ENCODE assay signal across 8 mouse cellular contexts in the genomic region with DNA sequence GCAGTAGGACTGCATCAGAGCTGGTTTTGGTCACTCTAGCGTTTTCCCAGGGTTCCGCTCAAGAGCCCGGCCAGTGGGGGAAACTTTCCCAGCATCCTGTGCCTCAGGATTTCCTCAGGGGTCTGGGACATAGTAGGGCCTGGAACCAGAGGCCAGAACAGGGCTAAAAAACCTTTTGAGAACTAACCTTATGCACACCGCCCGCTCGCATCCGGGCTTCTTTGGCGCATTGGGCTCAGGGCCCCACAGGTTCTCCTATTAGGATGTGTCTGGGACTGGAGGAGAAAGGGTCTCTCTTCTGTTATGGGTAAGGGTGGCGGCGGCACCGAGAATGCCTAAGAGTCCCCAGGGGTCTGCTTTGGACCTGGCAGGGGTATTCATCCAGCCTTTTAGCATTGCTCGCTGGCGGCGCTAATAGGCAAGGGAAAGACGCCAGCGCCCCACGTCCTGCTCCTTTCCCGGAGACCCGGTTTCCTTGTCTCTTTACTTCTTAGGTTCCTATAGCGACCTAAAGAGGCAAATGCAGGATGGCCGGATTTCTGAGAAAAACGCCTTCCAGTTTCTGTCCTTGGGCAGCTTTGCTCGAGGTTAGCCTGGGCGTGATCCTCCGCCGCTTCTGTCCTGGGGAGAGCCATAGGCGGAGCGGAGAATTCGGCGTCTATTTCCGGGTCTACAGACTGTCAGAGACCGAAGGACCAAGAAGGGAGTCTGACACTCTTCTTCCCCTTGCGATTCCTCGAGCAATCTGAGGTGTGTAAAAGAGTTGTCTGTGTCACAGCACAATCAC. TPM values are rescaled to one million over a fixed set of nuclear protein-coding genes. Genes with fewer than 3 reads are reported as not detected.
DNase-seq lines count a peak whose midpoint lies in the region; ATAC-seq and TF ChIP-seq lines count a peak whose summit lies in the region.
"Had no signal": no experiment of that assay in that cellular context is flagged by ENCODE, and none has a peak within 500 bp of the region (broad histone marks: within the 10 kb centered on the region; RNA-seq: fewer than 3 reads in every experiment).

No protein-coding gene starts in this region.

- no peak for TF ChIP-seq EP300 in lung, postnatal 0 days (IDR thresholded peaks at IDR 0.05)
- no peak for TF ChIP-seq EP300 in liver, postnatal 0 days (IDR thresholded peaks at IDR 0.05; ENCODE audit: low read depth)

- no peaks in the 10 kb centered on the region for H3K36me3 ChIP-seq in lung, postnatal 0 days (ENCODE audit: insufficient read depth, low read length)
- H3K36me3 ChIP-seq in heart, embryonic 16.5 days (ENCODE audit: control insufficient read depth, insufficient read depth): no peaks in the 10 kb centered on the region
- H3K36me3 ChIP-seq in liver, postnatal 0 days (replicated peaks; ENCODE audit: insufficient read depth, low read length): no peaks in the 10 kb centered on the region

- H3K4me1 ChIP-seq in lung, postnatal 0 days (ENCODE audit: insufficient read depth, low read depth, low read length): no peaks in the 10 kb centered on the region
- 0 out of 2 replicates have a peak, but pooled peaks cover 2% of the 10 kb centered on the region for H3K4me1 ChIP-seq in heart, embryonic 16.5 days (ENCODE audit: control insufficient read depth, insufficient read depth, low read length)
- no peaks in the 10 kb centered on the region for H3K4me1 ChIP-seq in liver, postnatal 0 days (ENCODE audit: insufficient read depth)

- H3K4me3 ChIP-seq in lung, postnatal 0 days (ENCODE audit: low read depth, low read length): no peak overlapping the region
- peak overlapping the region; percentile 32 for H3K4me3 ChIP-seq in heart, embryonic 16.5 days (ENCODE audit: low read length)
- no peak overlapping the region for H3K4me3 ChIP-seq in liver, postnatal 0 days (ENCODE audit: low read depth, low read length)

- ATAC-seq in lung, postnatal 0 days: no peak
- no peak for ATAC-seq in heart, embryonic 16.5 days (replicated peaks; ENCODE audit: extremely low read depth, insufficient read depth, low FRiP score)
- ATAC-seq in liver, postnatal 0 days: no peak

- TF ChIP-seq CTCF in lung, postnatal 0 days (IDR thresholded peaks at IDR 0.05): no peak
- TF ChIP-seq CTCF in liver, postnatal 0 days (IDR thresholded peaks at IDR 0.05; ENCODE audit: low read depth): no peak

- DNase-seq in lung, postnatal 0 days (ENCODE audit: low spot score): no peak
- no peak for DNase-seq in lung, adult 18-20 months
- no peak for DNase-seq in liver, postnatal 0 days
- no peak for DNase-seq in yolk sac, embryonic 10.5 days (ENCODE audit: low spot score)
- no peak for DNase-seq in adrenal gland, postnatal 14 days
- DNase-seq in gastrocnemius, adult 18-20 months (ENCODE audit: low spot score): no peak
- DNase-seq: adrenal gland, adult 8-10 months had no signal

- no peak overlapping the region for H3K27ac ChIP-seq in lung, postnatal 0 days (ENCODE audit: low read length)
- H3K27ac ChIP-seq in heart, embryonic 16.5 days (ENCODE audit: low read length): no peak overlapping the region
- no peak overlapping the region for H3K27ac ChIP-seq in liver, postnatal 0 days (ENCODE audit: low read depth)

- H3K9ac ChIP-seq in lung, postnatal 0 days (replicated peaks; ENCODE audit: low read depth): no peak overlapping the region
- no peak overlapping the region for H3K9ac ChIP-seq in heart, embryonic 16.5 days (ENCODE audit: low read length)
- H3K9ac ChIP-seq in liver, postnatal 0 days (replicated peaks): no peak overlapping the region

- 3% methylated on average over 34 of the region's 34 CpGs for WGBS in lung, postnatal 0 days
- WGBS in heart, embryonic 16.5 days: 3% methylated on average over 34 of the region's 34 CpGs
- WGBS in liver, postnatal 0 days (ENCODE audit: insufficient replicate concordance): 3% methylated on average over 34 of the region's 34 CpGs

- 0 out of 2 replicates have a peak overlapping the region, but pooled peaks have one; percentile 6 for H3K4me2 ChIP-seq in lung, postnatal 0 days (replicated peaks; ENCODE audit: low read depth, low read length)
- peak overlapping the region; percentile 49 for H3K4me2 ChIP-seq in heart, embryonic 16.5 days (ENCODE audit: low read depth, low read length)
- H3K4me2 ChIP-seq in liver, postnatal 0 days (ENCODE audit: low read depth, low read length): peak overlapping the region; percentile 62

- H3K27me3 ChIP-seq in lung, postnatal 0 days (replicated peaks; ENCODE audit: insufficient read depth, low read length): peaks cover 62% of the 10 kb centered on the region
- peaks cover 77% of the 10 kb centered on the region for H3K27me3 ChIP-seq in heart, embryonic 16.5 days (ENCODE audit: control insufficient read depth, insufficient read depth, low read length)
- peaks cover 70% of the 10 kb centered on the region for H3K27me3 ChIP-seq in liver, postnatal 0 days (ENCODE audit: insufficient read depth, low read length)

- no peaks in the 10 kb centered on the region for H3K9me3 ChIP-seq in lung, postnatal 0 days (ENCODE audit: low read length)
- H3K9me3 ChIP-seq in heart, embryonic 16.5 days (replicated peaks; ENCODE audit: control insufficient read depth, low read length): no peaks in the 10 kb centered on the region
- no peaks in the 10 kb centered on the region for H3K9me3 ChIP-seq in liver, postnatal 0 days (ENCODE audit: low read length)

RNA-seq across cellular contexts. Expression of gene Bsx, which starts 2.4 kb away (rescaled TPM):
- not detected in 2 replicates for polyA plus RNA-seq in lung, postnatal 0 days (2015; fragmentation: Nextera tagmentation; extraction: Ambion mirVana)
- polyA plus RNA-seq in heart, embryonic 16.5 days (2015; fragmentation: Nextera tagmentation; extraction: Ambion mirVana): not detected in 2 replicates
- polyA plus RNA-seq in liver, postnatal 0 days (2015; fragmentation: Nextera tagmentation; extraction: Ambion mirVana): not detected in 2 replicates
- total RNA-seq in adrenal gland, postnatal 14 days (2021): not detected in 2 replicates
- total RNA-seq in gastrocnemius, adult 18-20 months (2021): not detected
- total RNA-seq: adrenal gland, adult 8-10 months had no signal

Comparison
In these comparisons a context has a peak if more than half of its experiments do, and no peak if none do; other contexts are left out.
1. H3K4me2 ChIP-seq: peak in every context shown above with its lines; median percentile 62 in liver, postnatal 0 days; 49 in heart, embryonic 16.5 days; 6 in lung, postnatal 0 days.